Mouse (Mus musculus): ENCODE measurements around the gene Depp1.
"Not testable (repeated sequence)": the region's sequence is repeated elsewhere in the genome, so short reads cannot be mapped to it uniquely, and the experiment has no call there.

The Depp1 gene

DNA sequence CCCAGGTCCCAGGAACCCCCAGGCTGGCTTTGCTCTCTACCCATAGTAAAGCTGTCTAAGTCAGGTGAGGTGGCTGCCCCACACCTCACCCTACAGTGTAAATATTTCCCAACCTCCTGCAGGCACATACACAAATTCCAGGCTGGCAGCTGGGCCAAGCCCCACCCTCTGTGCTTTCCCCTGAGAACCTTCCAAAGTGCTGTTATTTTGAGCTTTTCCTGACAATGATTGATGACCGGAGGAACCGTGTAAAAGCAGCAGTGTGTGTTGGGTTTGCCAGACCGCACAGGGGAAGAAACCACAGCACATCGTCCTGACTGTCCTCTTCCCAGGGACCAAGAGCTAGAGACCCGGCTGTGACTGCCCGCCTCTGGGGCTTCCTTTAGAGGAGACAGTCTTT lies at the start of gene Depp1:
TSS of gene Depp1 (plus strand) at position 204 of the 400 bp plus-strand sequence.
- in situ Hi-C loops (cut with MboI, MseI) = loop anchor here in 1 of 2 experiments (5.0 kb wide), 1 partner anchor 117 kb away; no protein-coding TSS in a partner anchor

DNA sequence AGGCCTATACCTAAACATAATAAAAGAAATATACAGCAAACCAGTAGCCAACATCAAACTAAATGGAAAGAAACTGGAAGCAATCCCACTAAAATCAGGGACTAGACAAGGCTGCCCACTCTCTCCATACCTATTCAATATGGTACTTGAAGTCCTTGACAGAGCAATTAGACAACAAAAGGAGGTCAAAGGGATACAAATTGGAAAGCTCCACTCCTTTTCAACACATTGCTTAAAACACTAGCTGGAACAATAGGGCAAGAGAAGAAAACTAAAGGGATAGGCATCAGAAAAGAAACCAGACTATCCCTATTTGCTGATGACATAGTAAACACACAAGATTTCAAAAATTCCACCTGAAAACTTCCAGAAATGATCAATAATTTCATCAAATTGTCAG lies 49.4 kb upstream of the Depp1 start:
- in situ Hi-C loops (cut with MboI, MseI) = not testable (repeated sequence)

DNA sequence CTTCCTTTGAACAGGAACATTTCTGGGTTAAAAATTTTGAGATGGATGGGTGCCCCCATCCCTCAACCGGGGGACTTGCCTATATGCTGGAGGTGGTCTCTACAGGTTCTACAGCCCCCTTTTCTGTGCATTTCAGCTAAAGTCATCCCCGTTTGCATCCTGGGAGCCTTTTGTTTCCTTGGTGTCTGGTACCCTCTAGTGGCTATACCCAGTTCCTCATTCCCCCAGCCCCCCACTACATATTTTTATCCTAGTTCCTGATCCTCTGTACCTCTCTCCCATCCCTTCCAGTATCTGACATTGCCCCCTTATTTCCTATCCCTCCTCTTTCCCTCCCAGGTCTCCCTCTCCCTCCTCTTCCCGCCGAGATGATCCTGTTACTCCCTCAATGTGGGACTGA lies 43.2 kb upstream of the Depp1 start:
- in situ Hi-C loops (cut with MboI, MseI) = no loop called here

DNA sequence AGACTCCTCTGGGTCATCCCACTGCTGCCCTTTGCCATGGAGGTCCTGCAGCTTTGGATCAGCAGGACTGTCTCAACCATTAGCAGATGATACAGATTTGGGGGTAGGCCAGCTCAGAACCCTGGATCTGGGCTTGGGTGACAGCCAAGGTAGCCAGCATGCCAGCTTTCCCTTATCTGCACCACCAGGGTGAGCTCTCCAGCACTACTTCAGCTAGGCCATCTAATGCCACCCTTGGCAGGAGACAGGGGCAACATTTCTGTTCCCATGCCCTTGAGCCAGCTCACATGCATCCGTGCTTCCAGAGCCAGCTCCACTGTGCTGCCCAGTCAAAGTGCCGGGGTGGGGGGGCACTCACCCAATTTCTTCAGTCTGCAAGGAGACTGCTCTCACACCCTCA lies 34.7 kb upstream of the Depp1 start:
- in situ Hi-C loops (cut with MboI, MseI) = no loop called here

DNA sequence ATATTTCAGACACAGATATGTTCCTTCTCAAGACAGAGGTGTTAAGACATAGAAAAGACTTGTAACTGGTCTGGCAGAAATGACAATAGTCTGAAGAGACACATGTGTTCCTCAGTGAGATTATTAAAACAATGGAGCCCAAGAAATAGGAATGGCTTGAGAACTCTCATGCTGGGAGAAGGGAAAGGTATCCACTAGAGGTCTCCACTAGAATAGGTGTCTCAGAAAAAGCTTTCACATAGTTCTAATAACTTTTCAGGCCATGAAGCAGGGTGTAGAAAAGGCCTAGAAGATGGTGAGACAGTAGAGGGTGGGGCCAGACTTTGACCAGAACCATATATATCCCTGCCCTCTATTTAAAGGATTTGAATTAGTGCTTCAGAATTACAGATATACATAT lies 32.3 kb upstream of the Depp1 start:
- in situ Hi-C loops (cut with MboI, MseI) = no loop called here

DNA sequence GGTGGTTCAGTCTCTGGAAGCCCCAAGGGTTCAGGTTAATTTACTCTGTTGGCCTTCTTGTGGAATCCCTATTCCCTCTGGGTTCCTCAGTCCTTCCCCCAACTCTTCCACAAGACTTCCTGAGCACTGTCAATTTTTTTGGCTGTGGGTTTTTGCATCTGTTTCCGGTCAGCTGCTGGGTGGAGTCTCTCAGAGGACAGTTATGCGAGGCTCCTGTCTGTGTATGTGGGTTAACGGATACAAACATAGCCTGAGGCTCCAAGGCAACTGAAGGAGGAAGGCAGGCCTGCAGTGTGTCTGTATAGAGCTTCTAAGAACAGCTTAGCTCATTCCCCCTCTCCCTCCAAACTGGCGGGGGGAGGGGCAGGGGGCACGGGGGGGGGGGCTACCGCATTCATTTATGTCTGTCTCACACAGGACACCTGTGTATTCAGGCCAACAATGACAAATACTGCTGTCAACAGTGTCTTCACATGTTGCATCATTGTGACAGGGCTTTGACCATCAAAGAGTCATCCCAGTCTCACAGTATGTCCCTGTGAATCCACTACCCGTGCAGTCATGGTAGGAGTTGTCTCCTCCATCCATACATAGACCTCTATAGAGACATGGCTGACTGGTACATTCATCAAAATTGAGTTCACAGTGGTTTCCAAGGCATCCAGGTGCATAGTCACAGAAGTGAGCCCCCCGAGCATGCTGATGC lies 28.9 kb upstream of the Depp1 start:
- in situ Hi-C loops (cut with MboI, MseI) = no loop called here

DNA sequence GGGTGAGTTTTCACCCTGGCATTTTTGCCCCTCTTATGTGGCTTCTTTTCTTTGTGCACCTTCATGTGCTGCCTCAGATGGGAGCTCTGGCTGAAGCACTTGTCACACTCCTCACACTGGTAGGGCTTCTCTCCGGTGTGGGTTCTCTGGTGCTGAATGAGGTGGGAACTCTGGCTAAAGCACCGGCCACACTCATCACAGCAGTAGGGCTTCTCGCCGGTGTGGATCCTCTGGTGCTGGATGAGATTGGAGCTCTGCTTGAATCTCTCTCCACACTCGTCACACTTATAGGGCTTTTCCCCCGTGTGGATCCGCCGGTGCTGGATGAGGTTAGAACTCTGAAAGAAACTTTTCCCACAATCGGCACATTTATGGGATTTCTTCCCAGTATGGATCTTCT lies 24.0 kb upstream of the Depp1 start:
- in situ Hi-C loops (cut with MboI, MseI) = loop anchor here in 1 of 2 experiments (25.0 kb wide), 1 partner anchor 1211 kb away; the partner anchor contains the start of gene Zfp637

DNA sequence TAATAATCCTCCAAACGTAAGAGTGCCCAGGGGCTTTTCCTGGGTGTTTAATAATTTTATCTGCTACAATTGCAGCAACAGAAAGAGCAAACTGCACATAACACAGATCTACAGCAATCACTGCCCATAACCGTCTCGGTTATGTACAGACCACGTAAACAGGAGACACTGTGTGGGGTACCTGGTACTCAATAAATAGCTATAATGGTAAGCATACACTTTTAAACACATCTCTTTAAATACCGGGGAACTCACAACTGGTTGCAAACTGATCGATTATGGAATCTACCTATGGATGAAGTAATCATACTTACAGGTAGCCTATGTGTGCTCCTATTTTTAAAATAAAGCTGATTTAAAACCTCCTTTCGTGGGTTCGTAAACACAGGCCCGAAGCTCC lies 22.3 kb upstream of the Depp1 start:
- in situ Hi-C loops (cut with MboI, MseI) = loop anchor here in 1 of 2 experiments (25.0 kb wide), 1 partner anchor 1209 kb away; the partner anchor contains the start of gene Zfp637

DNA sequence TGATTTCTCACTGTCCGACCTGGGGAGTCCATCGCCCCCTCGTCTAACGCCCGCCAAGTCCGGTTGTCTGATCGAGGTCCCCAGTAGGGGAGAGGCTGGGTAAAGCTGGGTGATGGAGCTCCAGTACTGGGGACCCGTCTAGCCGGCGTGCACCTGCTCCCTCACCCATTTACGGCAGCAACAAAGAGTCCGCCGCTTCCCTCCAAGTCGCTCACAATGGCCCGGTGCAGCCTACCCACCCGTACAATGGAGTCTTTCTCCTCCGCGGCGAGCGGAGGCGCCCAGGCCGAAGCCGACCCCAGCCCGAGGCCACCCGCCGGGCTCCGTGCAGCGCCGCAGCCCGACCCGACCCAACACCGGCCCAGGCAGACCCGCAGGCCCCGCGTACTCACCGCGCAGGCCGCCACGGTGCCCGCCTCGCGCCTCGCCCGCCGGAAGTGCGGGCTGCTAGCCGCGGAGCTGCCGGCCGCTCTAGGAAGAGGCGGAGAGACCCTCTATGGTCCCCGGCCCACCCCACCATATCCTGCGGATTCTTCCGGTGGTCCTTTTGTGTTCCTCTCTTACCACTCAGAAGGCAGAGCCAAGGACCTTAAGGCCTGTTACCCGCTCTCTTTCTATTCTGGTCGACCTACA lies 21.8 kb upstream of the Depp1 start, which contains the start of gene Zfp422:
TSS of gene Zfp422 (minus strand) at position 461 of the 633 bp plus-strand sequence.
- in situ Hi-C loops (cut with MboI, MseI) = loop anchor here in 1 of 2 experiments (25.0 kb wide), 1 partner anchor 1209 kb away; the partner anchor contains the start of gene Zfp637

DNA sequence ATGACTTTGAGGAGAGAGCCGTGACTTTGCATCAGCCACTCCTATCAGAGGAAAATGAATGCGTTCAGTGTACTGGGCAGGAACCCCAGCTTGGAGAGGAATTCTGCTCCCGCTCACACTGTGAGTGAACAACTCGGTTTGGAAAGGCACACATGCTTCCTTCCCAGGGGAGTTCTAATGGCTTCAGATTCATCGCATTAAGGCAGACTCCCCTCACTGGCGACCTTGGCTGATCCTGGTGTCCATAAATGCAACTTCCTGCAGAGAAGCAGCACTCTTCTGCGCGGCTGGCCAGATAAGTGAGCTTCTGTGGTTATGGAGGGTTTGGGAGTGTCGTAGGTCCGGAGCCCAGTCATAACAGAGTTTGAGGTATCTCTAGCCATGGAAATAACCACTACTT lies 20.6 kb upstream of the Depp1 start:
- in situ Hi-C loops (cut with MboI, MseI) = loop anchor here in 1 of 2 experiments (25.0 kb wide), 1 partner anchor 1208 kb away; the partner anchor contains the start of gene Zfp637

DNA sequence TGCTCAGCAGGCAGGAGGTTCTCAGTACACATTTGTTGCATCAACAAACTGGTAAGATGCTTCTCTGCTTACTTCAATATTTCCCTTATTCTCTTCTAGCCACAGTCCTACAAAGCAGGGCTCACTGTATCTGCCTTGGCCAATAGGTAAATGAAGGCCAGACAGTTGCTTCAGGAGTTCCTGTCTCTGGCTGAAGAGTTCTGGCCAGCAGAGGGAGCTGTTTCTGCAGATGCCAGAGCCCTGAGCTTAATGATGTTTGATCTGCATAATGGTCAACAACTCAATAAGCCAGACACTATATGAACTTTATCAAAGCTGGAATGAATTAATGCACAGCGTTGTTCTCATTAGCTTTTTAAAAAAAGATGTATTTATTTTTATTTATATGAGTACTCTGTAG lies 18.3 kb upstream of the Depp1 start:
- in situ Hi-C loops (cut with MboI, MseI) = loop anchor here in 1 of 2 experiments (25.0 kb wide), 1 partner anchor 1205 kb away; the partner anchor contains the start of gene Zfp637

DNA sequence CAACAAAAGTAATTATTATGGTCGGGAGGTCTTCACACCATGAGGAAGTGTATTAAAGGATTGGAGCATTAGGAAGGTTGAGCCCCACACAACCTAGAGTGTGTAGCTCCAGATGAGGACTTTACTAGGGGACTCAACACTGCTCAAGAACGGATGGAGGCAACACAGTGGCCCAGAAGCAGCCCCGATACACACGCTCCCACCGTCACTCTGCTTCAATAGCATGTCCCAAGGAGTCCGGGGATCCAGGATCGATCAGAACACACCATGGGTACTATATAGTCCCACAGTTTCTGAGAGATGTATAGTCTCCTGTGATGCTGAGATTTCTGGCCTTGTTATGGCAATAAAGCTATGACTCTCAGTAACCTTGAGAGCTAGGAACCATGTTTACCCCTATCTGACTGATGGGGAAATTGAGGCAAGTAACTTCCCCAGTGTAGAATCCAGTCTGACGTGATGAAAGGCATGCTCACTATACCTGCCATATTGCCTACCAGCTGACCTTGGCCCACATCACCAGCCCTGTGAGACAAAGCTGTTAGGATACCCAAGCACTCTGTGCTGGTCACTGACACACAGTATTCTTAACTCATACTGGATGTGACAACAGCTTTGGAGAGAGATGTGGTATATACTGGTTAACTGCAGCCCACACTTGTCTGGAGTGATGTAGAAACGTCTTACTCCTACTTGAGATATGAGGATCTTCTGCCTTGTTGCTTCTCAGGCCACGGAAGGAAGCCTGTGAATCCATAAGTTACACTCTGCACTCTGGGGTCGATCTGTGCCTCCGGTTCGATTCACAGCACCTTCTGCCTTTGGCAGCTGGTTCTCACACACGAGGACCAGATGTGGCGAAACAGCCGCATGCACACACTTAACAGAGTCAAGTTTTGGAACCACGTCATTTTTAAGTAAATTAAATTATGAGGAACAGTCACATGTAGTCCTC lies 16.4 kb upstream of the Depp1 start:
- in situ Hi-C loops (cut with MboI, MseI) = loop anchor here in 1 of 2 experiments (25.0 kb wide), 1 partner anchor 1203 kb away; the partner anchor contains the start of gene Zfp637

DNA sequence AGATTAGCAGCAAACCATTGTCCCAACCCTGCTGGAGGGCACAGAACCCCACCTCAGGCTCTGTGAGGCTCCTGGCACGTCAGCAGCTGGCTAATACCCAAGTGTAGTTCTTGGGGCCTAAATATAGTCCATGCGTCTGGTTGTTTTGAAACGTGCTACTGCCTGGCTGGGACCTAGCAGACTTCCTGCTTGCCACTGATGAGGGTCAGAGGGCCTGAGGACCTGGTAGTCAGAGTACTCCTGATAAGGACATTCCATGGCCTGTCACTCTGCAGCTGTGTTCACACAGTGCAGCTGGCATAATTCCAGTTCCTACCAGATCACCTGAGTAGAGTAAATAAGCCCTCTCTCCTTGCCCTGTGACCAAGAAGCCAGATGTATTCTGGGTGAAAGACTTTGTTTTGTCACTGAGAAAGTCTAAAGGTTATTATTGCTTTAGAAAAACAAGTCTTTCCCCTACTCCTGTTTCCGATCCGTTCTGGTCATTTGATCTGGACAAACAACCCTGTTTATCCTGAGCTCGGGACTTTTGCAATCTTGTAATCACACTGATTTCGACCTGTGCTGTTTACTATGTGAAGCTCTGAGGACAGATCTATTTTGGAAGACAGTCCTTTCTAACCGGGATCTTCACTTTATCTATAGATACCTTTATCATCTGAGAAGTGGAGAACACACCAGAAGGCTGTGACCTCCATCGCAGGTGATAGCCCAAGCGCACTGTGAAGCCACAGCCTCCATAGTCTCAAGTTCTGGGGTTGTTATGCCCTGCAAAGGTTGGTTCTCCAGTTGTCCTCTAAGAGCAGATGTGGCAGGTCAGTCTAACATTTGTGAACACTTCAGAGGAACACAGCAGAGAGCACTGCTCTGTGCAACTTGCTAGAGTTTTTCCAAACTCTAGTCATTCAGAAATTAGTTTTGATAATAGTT lies 14.9 kb upstream of the Depp1 start:
- in situ Hi-C loops (cut with MboI, MseI) = loop anchor here in 1 of 2 experiments (25.0 kb wide), 1 partner anchor 1202 kb away; the partner anchor contains the start of gene Zfp637

DNA sequence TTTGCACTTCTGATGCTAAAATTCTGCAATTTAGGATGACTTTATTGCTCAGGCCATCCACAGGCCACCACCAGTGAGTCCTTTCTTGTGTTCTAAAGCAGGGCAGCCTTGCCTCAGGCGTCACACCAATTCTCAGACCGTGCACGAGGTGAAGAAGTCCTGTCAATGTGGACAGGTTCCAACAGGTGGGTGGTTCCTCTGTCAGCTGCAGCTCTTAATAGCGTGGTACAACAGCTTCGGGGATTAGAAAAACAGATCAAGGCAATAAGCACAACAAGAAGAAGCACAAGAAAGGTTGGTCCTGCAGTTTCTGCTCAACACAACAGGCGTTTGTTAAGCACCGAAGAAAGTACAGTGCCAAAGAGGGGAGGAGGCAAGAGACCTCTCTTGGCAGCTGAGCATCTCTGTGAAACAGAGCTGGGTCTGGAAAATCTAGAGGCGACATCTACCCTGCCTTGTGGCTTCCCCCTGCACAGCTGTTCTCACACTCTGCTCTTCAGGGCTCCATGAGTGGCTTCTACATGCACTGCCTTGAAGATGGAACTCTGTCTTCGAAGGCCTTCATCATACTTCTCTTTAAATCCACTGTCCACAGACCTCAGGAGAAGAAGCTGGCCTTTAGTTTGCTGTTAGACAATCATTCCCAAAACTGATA lies 13.7 kb upstream of the Depp1 start:
- in situ Hi-C loops (cut with MboI, MseI) = loop anchor here in 1 of 2 experiments (25.0 kb wide), 1 partner anchor 1201 kb away; the partner anchor contains the start of gene Zfp637

DNA sequence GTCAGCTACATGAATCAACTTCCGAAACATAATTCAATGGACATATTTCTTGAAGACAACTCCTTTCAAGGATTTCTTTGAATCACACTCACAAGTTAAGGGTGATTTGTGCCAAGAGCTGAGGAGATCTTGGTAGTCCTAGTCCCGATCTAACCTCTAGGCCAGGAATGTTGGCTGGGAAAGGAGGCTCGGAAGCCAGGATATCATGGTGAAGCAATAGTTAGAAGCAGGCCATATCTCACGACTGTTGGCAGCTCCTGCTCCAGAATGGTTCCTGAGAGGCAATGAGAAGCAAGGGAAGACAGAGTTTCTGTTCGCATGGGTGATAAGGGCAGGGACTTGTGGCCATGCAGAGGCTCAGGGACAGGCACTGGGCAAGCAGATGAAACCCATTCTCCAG lies 12.9 kb upstream of the Depp1 start:
- in situ Hi-C loops (cut with MboI, MseI) = loop anchor here in 1 of 2 experiments (25.0 kb wide), 1 partner anchor 1200 kb away; the partner anchor contains the start of gene Zfp637

DNA sequence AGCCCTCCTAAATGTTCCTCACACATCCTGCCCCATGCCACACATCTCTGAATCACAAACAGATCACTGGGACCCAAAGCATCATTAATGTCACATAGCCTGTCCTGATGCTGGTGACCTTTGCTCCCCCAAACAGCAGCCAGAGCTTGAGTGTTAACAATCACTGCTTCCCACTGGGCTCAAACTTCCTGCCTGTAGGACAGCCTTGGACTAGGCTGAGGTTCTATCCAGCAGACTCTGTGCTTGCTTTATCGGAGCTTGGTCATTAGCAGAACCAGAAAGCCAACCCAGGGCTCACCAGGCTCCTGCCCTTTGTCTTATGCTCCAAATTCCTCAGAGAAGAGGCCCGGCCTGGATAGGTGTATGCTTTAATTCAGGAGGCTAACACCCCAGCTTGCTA lies 11.5 kb upstream of the Depp1 start:
- in situ Hi-C loops (cut with MboI, MseI) = loop anchor here in 1 of 2 experiments (25.0 kb wide), 1 partner anchor 1198 kb away; the partner anchor contains the start of gene Zfp637

DNA sequence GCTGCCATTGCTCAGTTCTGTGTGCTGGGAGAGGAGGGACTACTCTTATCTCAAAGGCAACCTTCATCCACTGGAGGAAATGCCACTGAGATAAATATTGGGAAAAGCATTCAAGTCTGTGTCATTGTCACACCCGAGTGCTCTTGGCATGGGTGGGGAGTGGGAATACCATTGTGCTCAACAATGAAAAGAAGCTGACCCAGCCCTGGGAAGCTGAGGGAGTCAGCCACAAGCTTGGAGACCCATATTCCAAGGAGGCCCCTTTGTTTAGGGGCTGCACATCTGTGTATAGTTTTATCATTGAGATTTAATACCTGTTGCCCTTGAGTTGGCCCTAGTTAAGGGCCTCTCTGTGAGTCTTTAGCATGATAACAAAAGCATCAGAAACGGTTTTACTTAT lies 10.7 kb upstream of the Depp1 start:
- in situ Hi-C loops (cut with MboI, MseI) = loop anchor here (10.0 to 25.0 kb wide), 2 partner anchors 1198 to 1785 kb away; partner anchors contain the start of gene Zfp637 (in 1 of the 2)

DNA sequence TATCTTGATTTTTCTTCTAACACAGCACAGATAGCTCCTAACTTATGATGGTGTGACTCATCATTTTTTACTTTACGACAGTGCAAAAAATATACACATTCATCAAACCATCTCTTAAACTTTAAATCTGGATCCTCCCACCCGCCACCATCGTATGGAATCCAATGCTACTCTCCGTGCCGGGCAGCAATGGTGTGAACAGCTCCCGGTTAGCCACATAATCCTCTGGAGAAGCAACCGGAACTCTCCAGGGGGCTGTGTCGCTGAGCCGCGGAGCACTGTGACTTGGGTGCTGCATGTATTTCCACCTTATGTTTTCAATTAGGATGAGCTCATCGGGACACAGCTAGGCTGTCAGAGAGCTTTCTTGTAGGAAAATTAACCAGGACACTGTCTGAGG lies 7.5 kb upstream of the Depp1 start:
- in situ Hi-C loops (cut with MboI, MseI) = loop anchor here (10.0 to 25.0 kb wide), 2 partner anchors 1194 to 1782 kb away; partner anchors contain the start of gene Zfp637 (in 1 of the 2)

DNA sequence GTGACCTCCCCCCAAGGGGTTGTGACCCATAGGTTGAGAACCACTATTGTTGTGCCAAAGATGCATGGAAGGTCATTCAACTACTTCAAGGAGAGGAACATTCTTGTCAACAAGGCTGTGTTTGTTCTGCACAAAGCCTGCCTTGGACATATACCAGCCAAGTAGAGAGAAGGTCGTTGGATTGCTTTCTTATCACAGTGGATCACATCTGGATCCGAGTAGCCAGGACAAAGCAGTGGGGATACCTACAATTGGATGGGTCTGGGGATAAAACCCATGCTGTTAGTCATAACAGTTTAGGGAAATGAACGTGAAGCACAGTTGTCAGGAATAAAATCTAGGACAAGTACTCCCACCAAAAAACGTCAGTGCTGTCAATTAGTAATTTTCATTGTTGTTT lies 6.5 kb upstream of the Depp1 start:
- in situ Hi-C loops (cut with MboI, MseI) = loop anchor here (10.0 to 25.0 kb wide), 2 partner anchors 1193 to 1781 kb away; partner anchors contain the start of gene Zfp637 (in 1 of the 2)
